Comparison of ENCODE assay signal across 11 mouse cellular contexts in the genomic region with DNA sequence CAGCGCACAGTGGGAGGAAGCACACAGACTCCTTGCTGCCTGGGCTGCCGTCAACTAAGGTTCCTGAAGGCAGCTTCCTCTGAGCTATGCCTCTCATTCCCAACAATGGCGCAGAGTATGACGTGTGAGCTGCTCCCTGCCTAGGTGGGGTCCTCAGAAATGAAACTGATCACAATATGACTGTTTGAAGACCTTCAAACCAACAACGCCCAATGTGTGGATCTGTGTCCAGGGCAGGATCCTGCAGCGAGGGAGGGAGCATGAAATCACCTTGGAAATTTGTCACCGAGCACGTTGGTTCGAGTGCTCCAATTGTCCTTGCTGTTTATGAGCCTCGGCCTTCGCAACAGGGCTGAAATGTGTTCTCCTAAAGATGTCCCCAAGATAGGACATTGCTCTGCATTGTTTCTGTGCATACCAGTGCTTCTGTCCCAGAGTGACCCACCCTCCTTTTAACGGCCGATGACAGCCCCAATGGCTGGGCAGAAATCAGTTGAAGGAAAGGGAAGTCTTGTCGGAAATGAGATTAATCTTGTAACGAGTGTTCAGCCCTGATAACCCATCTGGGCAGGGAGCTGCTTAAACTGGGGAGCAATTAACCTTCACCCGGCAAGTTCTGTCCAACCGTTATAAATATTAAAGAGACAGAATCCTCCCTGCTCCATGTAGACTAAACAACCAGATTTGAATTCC.
DNase-seq lines count a peak whose midpoint lies in the region; ATAC-seq and TF ChIP-seq lines count a peak whose summit lies in the region.
"Had no signal": no experiment of that assay in that cellular context is flagged by ENCODE, and none has a peak within 500 bp of the region (broad histone marks: within the 10 kb centered on the region; RNA-seq: fewer than 3 reads in every experiment).

No protein-coding gene starts in this region.

- H3K4me2 ChIP-seq in kidney, embryonic 14.5 days (replicated peaks; ENCODE audit: low read depth, low read length), result no peak overlapping the region
- no peak overlapping the region for H3K4me2 ChIP-seq in lung, postnatal 0 days (replicated peaks; ENCODE audit: low read depth, low read length)
- H3K4me2 ChIP-seq: embryonic facial prominence, embryonic 15.5 days; neural tube, embryonic 13.5 days had no signal

- no peaks in the 10 kb centered on the region for H3K36me3 ChIP-seq in kidney, embryonic 14.5 days (ENCODE audit: control insufficient read depth, insufficient read depth, low read length)
- no peaks in the 10 kb centered on the region for H3K36me3 ChIP-seq in lung, postnatal 0 days (ENCODE audit: insufficient read depth, low read length)
- H3K36me3 ChIP-seq: embryonic facial prominence, embryonic 15.5 days; neural tube, embryonic 13.5 days had no signal

- TF ChIP-seq EP300 in lung, postnatal 0 days (IDR thresholded peaks at IDR 0.05), result peak; percentile 99

- peak; percentile 45 for DNase-seq in adrenal gland, adult 8-10 months
- peak; percentile 59 to 88 for DNase-seq in heart, adult 18-20 months
- peak; percentile 74 for DNase-seq in lung, postnatal 0 days (ENCODE audit: low spot score)
- no peak for DNase-seq in layer of hippocampus, adult 9-10 months (ENCODE audit: low spot score)
- DNase-seq in left cerebral cortex, postnatal 36 days (ENCODE audit: low spot score in 2 of 2), result no peak
- no peak for DNase-seq in B cell, adult 2 months
- no peak for DNase-seq in yolk sac, embryonic 10.5 days (ENCODE audit: low spot score)
- DNase-seq: thymus, postnatal 25 days had no signal

- no peak overlapping the region for H3K4me3 ChIP-seq in kidney, embryonic 14.5 days (ENCODE audit: low read length)
- H3K4me3 ChIP-seq in lung, postnatal 0 days (ENCODE audit: low read depth, low read length), result no peak overlapping the region
- H3K4me3 ChIP-seq: embryonic facial prominence, embryonic 15.5 days; neural tube, embryonic 13.5 days had no signal

- H3K27me3 ChIP-seq in kidney, embryonic 14.5 days (ENCODE audit: control insufficient read depth, insufficient read depth, low read length), result no peaks in the 10 kb centered on the region
- H3K27me3 ChIP-seq in lung, postnatal 0 days (replicated peaks; ENCODE audit: insufficient read depth, low read length), result no peaks in the 10 kb centered on the region
- H3K27me3 ChIP-seq: embryonic facial prominence, embryonic 15.5 days; neural tube, embryonic 13.5 days had no signal

- no peak for TF ChIP-seq CTCF in lung, postnatal 0 days (IDR thresholded peaks at IDR 0.05)

- H3K27ac ChIP-seq in kidney, embryonic 14.5 days (ENCODE audit: low read depth, low read length), result no peak overlapping the region
- peak overlapping the region; percentile 78 for H3K27ac ChIP-seq in lung, postnatal 0 days (ENCODE audit: low read length)
- H3K27ac ChIP-seq: embryonic facial prominence, embryonic 15.5 days; neural tube, embryonic 13.5 days had no signal

- intact Hi-C loops in left cerebral cortex, postnatal 36 days (cut with DNase I), result no loop called here

- H3K9me3 ChIP-seq in kidney, embryonic 14.5 days (ENCODE audit: control insufficient read depth, low read length), result no peaks in the 10 kb centered on the region
- H3K9me3 ChIP-seq in lung, postnatal 0 days (ENCODE audit: low read length), result no peaks in the 10 kb centered on the region
- H3K9me3 ChIP-seq: embryonic facial prominence, embryonic 15.5 days; neural tube, embryonic 13.5 days had no signal

- H3K4me1 ChIP-seq in kidney, embryonic 14.5 days (ENCODE audit: control insufficient read depth, insufficient read depth, low read length), result peaks cover 16% of the 10 kb centered on the region; the same call in 1 of the 2 replicates
- 0 out of 2 replicates have a peak, but pooled peaks cover 3% of the 10 kb centered on the region for H3K4me1 ChIP-seq in lung, postnatal 0 days (ENCODE audit: insufficient read depth, low read depth, low read length)
- H3K4me1 ChIP-seq: neural tube, embryonic 13.5 days had no signal

- no peak overlapping the region for H3K9ac ChIP-seq in kidney, embryonic 14.5 days (ENCODE audit: low read depth, low read length)
- no peak overlapping the region for H3K9ac ChIP-seq in lung, postnatal 0 days (replicated peaks; ENCODE audit: low read depth)
- H3K9ac ChIP-seq: embryonic facial prominence, embryonic 15.5 days; neural tube, embryonic 13.5 days had no signal

- peak; percentile 59 for ATAC-seq in kidney, embryonic 14.5 days (ENCODE audit: low FRiP score, low TSS enrichment)
- ATAC-seq in lung, postnatal 0 days, result peak; percentile 94

- 51% methylated on average over 17 of the region's 17 CpGs for WGBS in kidney, embryonic 14.5 days
- 47% methylated on average over 17 of the region's 17 CpGs for WGBS in lung, postnatal 0 days

Comparison
In these comparisons a context has a peak if more than half of its experiments do, and no peak if none do; other contexts are left out.
1. DNase-seq: peak in adrenal gland, adult 8-10 months (single experiment), heart, adult 18-20 months (2 of 2) and lung, postnatal 0 days (single experiment); none in layer of hippocampus, adult 9-10 months (single experiment), left cerebral cortex, postnatal 36 days (0 of 2), B cell, adult 2 months (0 of 2) and yolk sac, embryonic 10.5 days (single experiment).